Mouse (Mus musculus) C2C12 (cell line): ENCODE measurements around the gene Qtrt2. TPM values are rescaled to one million over a fixed set of nuclear protein-coding genes. Genes with fewer than 3 reads are reported as not detected.

Experiments
- H3K27me3 ChIP-seq: one replicate; pipeline ENCODE4 v1.6.1; 2011; ENCODE audit not compliant: control insufficient read depth, insufficient read depth, insufficient read length
- H3K36me3 ChIP-seq: one replicate; pipeline ENCODE4 v1.6.1; 2011; ENCODE audit not compliant: control insufficient read depth, insufficient read depth
- H3K4me3 ChIP-seq: one replicate; pipeline ENCODE4 v1.5.1; 2011; ENCODE audit warnings: mild to moderate bottlenecking, control low read depth; ENCODE audit not compliant: poor library complexity, insufficient read depth, severe bottlenecking
- H3K79me2 ChIP-seq: one replicate; pipeline ENCODE4 v1.6.1; 2011; ENCODE audit not compliant: control insufficient read depth, insufficient read depth
- H3K79me3 ChIP-seq: one replicate; pipeline ENCODE4 v1.6.1; 2011; ENCODE audit warnings: low read depth, control low read depth
- H3ac ChIP-seq: one replicate; pipeline ENCODE3; 2011; ENCODE audit warnings: low read depth; ENCODE audit not compliant: control insufficient read depth, insufficient read length
- CEBPB ChIP-seq: IDR thresholded peaks from one replicate; pipeline ENCODE4 v1.6.1; 2011; ENCODE audit warnings: low read depth, mild to moderate bottlenecking, control low read depth, moderate library complexity
- CTCF ChIP-seq: IDR thresholded peaks from one replicate; pipeline ENCODE4 v1.5.1; 2011; ENCODE audit not compliant: control insufficient read depth, insufficient read depth, insufficient read length
- FOSL1 ChIP-seq: IDR thresholded peaks from one replicate; pipeline ENCODE4 v1.8.0; 2011; ENCODE audit warnings: mild to moderate bottlenecking, low read length; ENCODE audit not compliant: poor library complexity, insufficient read depth, severe bottlenecking
- MAX ChIP-seq: IDR thresholded peaks from one replicate; pipeline ENCODE4 v1.6.1; 2011; ENCODE audit warnings: mild to moderate bottlenecking, control low read depth
- MYOD1 ChIP-seq: IDR thresholded peaks from one replicate; pipeline ENCODE4 v1.6.1; 2011; ENCODE audit warnings: low read depth; ENCODE audit not compliant: control insufficient read depth, insufficient read length
- MYOG ChIP-seq: IDR thresholded peaks from one replicate; pipeline ENCODE4 v1.6.1; 2011; ENCODE audit not compliant: control insufficient read depth, insufficient read length; ENCODE audit errors: extremely low read depth
- USF1 ChIP-seq: IDR thresholded peaks from one replicate; pipeline ENCODE4 v1.6.1; 2011; ENCODE audit warnings: low read depth, mild to moderate bottlenecking, control low read depth, moderate library complexity
- polyA plus RNA-seq: library from polyadenylated mRNA; unstranded; fragments of >200 nt; fragmentation: generic; extraction: Trizol; gene quantifications from one replicate; pipeline ENCODE4 v1.2.1, GENCODE M21; 2012; ENCODE audit warnings: missing spikeins

The Qtrt2 gene
- polyA plus RNA-seq, 1 experiment, result 20.4 TPM

GRCm38 (mm10) chr16:43841236-43841635 is 85.4 kb downstream of the Qtrt2 start:
- H3K27me3 ChIP-seq, result no peaks in the 10 kb centered on the region
- no peaks in the 10 kb centered on the region for H3K79me2 ChIP-seq
- H3K4me3 ChIP-seq, result no peak overlapping the region
- no peak overlapping the region for H3ac ChIP-seq
- H3K79me3 ChIP-seq, result no peaks in the 10 kb centered on the region
- no peaks in the 10 kb centered on the region for H3K36me3 ChIP-seq
- TF ChIP-seq MYOG, result no peak
- no peak for TF ChIP-seq CTCF
- no peak for TF ChIP-seq USF1
- no peak for TF ChIP-seq MYOD1
- TF ChIP-seq CEBPB, result no peak

DNA sequence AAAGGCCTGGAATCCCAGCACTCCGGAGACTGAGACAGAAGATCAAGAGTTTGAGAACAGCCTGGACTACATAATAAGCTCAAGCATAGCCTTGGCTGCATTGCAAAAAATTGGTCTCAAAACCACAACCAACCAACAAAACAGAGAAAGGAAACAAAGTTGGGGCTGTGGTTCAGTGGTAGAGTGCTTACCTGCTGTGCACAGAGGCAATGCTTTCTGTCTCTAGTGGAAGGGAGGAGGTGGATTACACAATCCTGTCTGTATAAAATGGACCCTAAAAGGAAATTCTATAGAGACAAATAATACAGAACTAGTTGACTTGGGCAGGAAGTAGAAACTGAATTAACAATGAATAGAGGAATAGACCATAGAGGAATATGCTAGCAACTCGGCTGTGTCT is 94.7 kb downstream of the Qtrt2 start:
- Histone ChIP-seq H3K27me3 (no peaks in the 10 kb centered on the region), H3K79me2 (no peaks in the 10 kb centered on the region), H3ac (no peak overlapping the region), H3K4me3 (no peak overlapping the region), H3K36me3 (no peaks in the 10 kb centered on the region), H3K79me3 (no peaks in the 10 kb centered on the region)
- TF ChIP-seq CTCF (no peak), MAX (no peak), MYOD1 (no peak), USF1 (no peak), FOSL1 (no peak), CEBPB (no peak), MYOG (no peak)

DNA sequence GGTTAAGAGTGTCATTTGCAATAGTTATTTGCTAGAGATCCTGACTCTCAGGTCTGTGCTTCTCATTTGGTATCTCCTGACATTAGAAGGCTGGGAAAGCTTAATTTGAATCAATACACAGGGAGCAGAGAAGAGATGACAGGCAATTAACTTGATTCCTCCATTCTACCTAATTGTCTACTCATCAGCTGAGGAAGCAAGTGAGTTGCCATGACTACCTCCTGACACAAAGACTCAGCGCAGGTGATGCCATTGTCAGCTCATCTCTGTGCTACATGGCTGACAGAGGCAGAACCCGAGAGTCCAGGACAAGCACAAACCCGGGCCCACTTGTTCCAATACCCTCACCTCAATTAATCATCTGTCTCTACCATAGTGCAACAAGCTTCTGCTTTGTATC is 99.1 kb downstream of the Qtrt2 start:
- H3K79me3 ChIP-seq, result no peaks in the 10 kb centered on the region
- no peaks in the 10 kb centered on the region for H3K79me2 ChIP-seq
- H3K36me3 ChIP-seq, result no peaks in the 10 kb centered on the region
- no peaks in the 10 kb centered on the region for H3K27me3 ChIP-seq
- no peak overlapping the region for H3ac ChIP-seq
- H3K4me3 ChIP-seq, result no peak overlapping the region
- TF ChIP-seq MYOG, result no peak

GRCm38 (mm10) chr16:43818404-43818803 is 108.2 kb downstream of the Qtrt2 start:
- H3ac ChIP-seq, result no peak overlapping the region
- no peaks in the 10 kb centered on the region for H3K79me3 ChIP-seq
- no peak overlapping the region for H3K4me3 ChIP-seq
- H3K27me3 ChIP-seq, result no peaks in the 10 kb centered on the region
- TF ChIP-seq MAX, result no peak
- TF ChIP-seq FOSL1, result no peak
- no peak for TF ChIP-seq CTCF
- no peak for TF ChIP-seq MYOG
- TF ChIP-seq CEBPB, result no peak
- TF ChIP-seq MYOD1, result no peak
- TF ChIP-seq USF1, result no peak
- H3K36me3 ChIP-seq, result no peaks in the 10 kb centered on the region
- no peaks in the 10 kb centered on the region for H3K79me2 ChIP-seq

- Histone ChIP-seq H3K79me3 (no peaks in the 10 kb centered on the region), H3K27me3 (no peaks in the 10 kb centered on the region), H3K4me3 (no peak overlapping the region)
Measured at GRCm38 (mm10) chr16:43816321-43816720, 110.3 kb downstream of the Qtrt2 start.

DNA sequence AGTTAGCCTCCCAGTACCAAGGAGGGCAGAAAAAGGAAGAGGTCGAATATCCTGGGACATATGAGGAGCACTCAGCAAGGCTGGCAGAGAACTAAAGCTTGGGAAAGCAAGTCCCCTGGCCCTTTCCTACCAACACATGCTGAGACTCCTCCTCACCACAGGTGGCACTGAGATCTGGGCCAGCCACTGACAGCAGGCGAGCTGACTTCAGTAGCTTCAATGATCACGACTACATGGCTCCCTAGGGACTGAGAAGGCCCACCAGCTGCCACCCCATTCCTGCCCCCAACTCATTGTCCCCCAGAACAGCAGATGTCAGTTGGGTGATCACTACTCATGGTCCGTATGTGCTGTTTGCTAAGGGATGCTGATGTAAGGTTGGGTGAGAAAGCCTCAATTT is 112.0 kb downstream of the Qtrt2 start:
- H3K36me3 ChIP-seq, result no peaks in the 10 kb centered on the region
- H3K27me3 ChIP-seq, result no peaks in the 10 kb centered on the region

More at GRCm38 (mm10) chr16:43816321-43816720, 110.3 kb downstream of the Qtrt2 start:
- H3ac ChIP-seq, result no peak overlapping the region
- H3K36me3 ChIP-seq, result no peaks in the 10 kb centered on the region
- no peak for TF ChIP-seq MYOG
- TF ChIP-seq FOSL1, result no peak
- no peak for TF ChIP-seq MAX
- TF ChIP-seq CEBPB, result no peak
- TF ChIP-seq USF1, result no peak
- TF ChIP-seq MYOD1, result no peak
- TF ChIP-seq CTCF, result no peak
- H3K79me2 ChIP-seq, result no peaks in the 10 kb centered on the region

More for the DNA sequence above, 112.0 kb downstream of the Qtrt2 start:
- no peak overlapping the region for H3K4me3 ChIP-seq
- no peaks in the 10 kb centered on the region for H3K79me3 ChIP-seq
- TF ChIP-seq CTCF, result no peak
- no peak for TF ChIP-seq CEBPB
- no peak for TF ChIP-seq MYOG
- TF ChIP-seq USF1, result no peak
- TF ChIP-seq FOSL1, result no peak
- no peak for TF ChIP-seq MAX
- H3K79me2 ChIP-seq, result no peaks in the 10 kb centered on the region
- H3ac ChIP-seq, result no peak overlapping the region

Other genes with a start within 250 kb of the Qtrt2 start
- not detected for gene Drd3, start 172.8 kb downstream of the Qtrt2 start, polyA plus RNA-seq
- gene Ccdc191, start 37.0 kb downstream of the Qtrt2 start, polyA plus RNA-seq, result 0.98 TPM
- gene Zdhhc23, start 53.0 kb upstream of the Qtrt2 start, polyA plus RNA-seq, result 0.02 TPM
- gene Gramd1c, start 136.5 kb upstream of the Qtrt2 start, polyA plus RNA-seq, result 0.06 TPM
- 29.1 TPM for gene Atp6v1a, start 212.9 kb upstream of the Qtrt2 start, polyA plus RNA-seq
- 34.8 TPM for gene Naa50, start 213.0 kb upstream of the Qtrt2 start, polyA plus RNA-seq
- 2.2 TPM for gene Usf3, start 246.4 kb upstream of the Qtrt2 start, polyA plus RNA-seq